Mouse (Mus musculus) cerebellum, adult 2 months (tissue): Measurements from ENCODE around the gene Notch2. TPM values are rescaled to one million over a fixed set of nuclear protein-coding genes. Genes with fewer than 3 reads are reported as not detected.
A peak's percentile ranks its signal among the peaks of the same experiment; 100 is the strongest.

ENCODE experiments used
- DNase-seq, 2 experiments: peaks; one replicate each; pipeline ENCODE4 v3.0.0; 2021
- H3K27ac ChIP-seq: fragments of 200-500 bp; 2 replicates; pipeline ENCODE4 v1.5.1; 2012; ENCODE audit warnings: low read length, control low read depth, inconsistent platforms; ENCODE audit not compliant: insufficient read depth
- H3K27me3 ChIP-seq: fragments of 200-500 bp; 2 replicates; pipeline ENCODE4 v1.6.1; 2012; ENCODE audit warnings: inconsistent platforms, mild to moderate bottlenecking, low read length, moderate library complexity; ENCODE audit not compliant: control insufficient read depth, insufficient read depth
- H3K4me1 ChIP-seq: fragments of 200-500 bp; 2 replicates; pipeline ENCODE4 v1.6.1; 2011; ENCODE audit warnings: low read length; ENCODE audit not compliant: control insufficient read depth, insufficient read depth
- H3K4me3 ChIP-seq: fragments of 200-500 bp; replicated peaks from 2 replicates; pipeline ENCODE3; 2011; ENCODE audit warnings: mild to moderate bottlenecking, low read depth, low read length, control low read depth; ENCODE audit not compliant: insufficient read depth
- CTCF ChIP-seq: fragments of 200-500 bp; IDR thresholded peaks from 2 replicates; pipeline ENCODE4 v1.5.1; 2011; ENCODE audit warnings: low read depth, mild to moderate bottlenecking, control low read depth, low read length, moderate library complexity, borderline replicate concordance; ENCODE audit not compliant: insufficient read depth
- POLR2A ChIP-seq: fragments of 200-500 bp; IDR thresholded peaks from 2 replicates; pipeline ENCODE4 v1.6.1; 2011; ENCODE audit warnings: low read length, control low read depth, borderline replicate concordance; ENCODE audit not compliant: insufficient read depth
- whole genome bisulfite sequencing: fragments of 180-500 bp; shearing (Covaris S2); methylation state at CpG from one replicate; pipeline ENCODE4 v1.1.7; 2018; 5-methylcytosine and 5-hydroxymethylcytosine counted together
- polyA plus RNA-seq: library from polyadenylated mRNA; depleted of rRNA; stranded (reverse); fragments of >200 nt; gene quantifications from 2 replicates; pipeline ENCODE4 v1.2.3, GENCODE M21; 2012

The Notch2 gene
- polyA plus RNA-seq, 1 experiment, result 5.1 TPM

GRCm38 (mm10) chr3:98055808-98056728 lies 42.7 kb downstream of the Notch2 start:
- no peak overlapping the region for H3K4me3 ChIP-seq
- TF ChIP-seq POLR2A (no peak), CTCF (no peak)
- no peak for DNase-seq
- H3K27ac ChIP-seq, result no peak overlapping the region
- 90% methylated on average over 20 of the region's 20 CpGs for WGBS
- H3K4me1 ChIP-seq, result no peaks in the 10 kb centered on the region; the same call in 1 of the 2 replicates
- no peaks in the 10 kb centered on the region for H3K27me3 ChIP-seq

- Histone ChIP-seq H3K4me1 (no peaks in the 10 kb centered on the region; the same call in 1 of the 2 replicates), H3K27ac (no peak overlapping the region), H3K27me3 (no peaks in the 10 kb centered on the region), H3K4me3 (no peak overlapping the region)
- 92% methylated on average over 6 of the region's 6 CpGs for WGBS
- TF ChIP-seq CTCF, result no peak
- TF ChIP-seq POLR2A, result no peak
- no peak for DNase-seq
Observed at GRCm38 (mm10) chr3:98056956-98057365, 43.6 kb downstream of the Notch2 start.

GRCm38 (mm10) chr3:98059076-98059475 lies 45.7 kb downstream of the Notch2 start:
- TF ChIP-seq CTCF, result no peak
- TF ChIP-seq POLR2A, result no peak
- Histone ChIP-seq H3K27ac (no peak overlapping the region), H3K4me3 (no peak overlapping the region), H3K4me1 (peaks cover 3% of the 10 kb centered on the region; the same call in 1 of the 2 replicates), H3K27me3 (no peaks in the 10 kb centered on the region)
- 93% methylated on average over 4 of the region's 4 CpGs for WGBS
- DNase-seq, result no peak

DNA sequence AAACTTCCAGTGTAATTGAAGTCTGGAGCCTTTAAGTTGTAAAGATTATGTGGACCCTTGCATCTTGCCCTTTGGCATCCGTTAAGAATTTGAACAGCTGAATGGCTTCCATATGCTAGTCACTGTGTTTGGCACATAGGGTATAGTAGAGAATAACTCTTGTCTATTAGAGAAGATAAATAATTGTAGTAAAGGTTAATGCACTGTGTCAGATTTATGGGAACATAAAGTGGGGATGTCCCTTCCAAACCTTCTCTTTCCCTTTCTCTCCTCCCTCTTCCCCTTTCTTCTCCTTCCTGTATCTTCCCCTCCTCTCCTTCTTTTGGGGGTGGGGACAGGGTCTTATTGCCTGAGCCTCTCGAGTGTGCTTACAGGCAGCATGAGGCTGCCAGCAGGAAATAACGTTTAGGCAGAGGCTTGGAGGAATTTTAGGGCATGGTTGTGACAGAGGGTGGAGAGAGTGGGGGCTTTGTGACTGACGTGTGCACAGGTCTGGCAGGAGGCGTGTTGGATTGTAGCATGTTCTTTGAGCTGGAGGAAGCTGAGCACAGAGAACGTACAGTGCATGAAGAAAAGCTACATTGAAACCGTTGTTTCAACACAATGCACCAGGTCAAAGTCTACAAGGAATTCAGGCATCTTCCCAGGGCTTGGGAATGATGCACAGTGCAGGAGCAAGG lies 47.8 kb downstream of the Notch2 start:
- Histone ChIP-seq H3K27ac (no peak overlapping the region), H3K4me1 (peaks cover 5% of the 10 kb centered on the region; the same call in 1 of the 2 replicates), H3K27me3 (no peaks in the 10 kb centered on the region), H3K4me3 (no peak overlapping the region)
- 50% methylated on average over 7 of the region's 7 CpGs for WGBS
- TF ChIP-seq CTCF (no peak), POLR2A (no peak)
- no peak for DNase-seq

- H3K4me3 ChIP-seq, result no peak overlapping the region
- DNase-seq, result no peak
- 73% methylated on average over 13 of the region's 13 CpGs for WGBS
- H3K4me1 ChIP-seq, result peaks cover 5% of the 10 kb centered on the region; the same call in 1 of the 2 replicates
- no peak for TF ChIP-seq CTCF
- no peak for TF ChIP-seq POLR2A
- no peaks in the 10 kb centered on the region for H3K27me3 ChIP-seq
- no peak overlapping the region for H3K27ac ChIP-seq
Observed at GRCm38 (mm10) chr3:98061661-98062330, 48.5 kb downstream of the Notch2 start.

DNA sequence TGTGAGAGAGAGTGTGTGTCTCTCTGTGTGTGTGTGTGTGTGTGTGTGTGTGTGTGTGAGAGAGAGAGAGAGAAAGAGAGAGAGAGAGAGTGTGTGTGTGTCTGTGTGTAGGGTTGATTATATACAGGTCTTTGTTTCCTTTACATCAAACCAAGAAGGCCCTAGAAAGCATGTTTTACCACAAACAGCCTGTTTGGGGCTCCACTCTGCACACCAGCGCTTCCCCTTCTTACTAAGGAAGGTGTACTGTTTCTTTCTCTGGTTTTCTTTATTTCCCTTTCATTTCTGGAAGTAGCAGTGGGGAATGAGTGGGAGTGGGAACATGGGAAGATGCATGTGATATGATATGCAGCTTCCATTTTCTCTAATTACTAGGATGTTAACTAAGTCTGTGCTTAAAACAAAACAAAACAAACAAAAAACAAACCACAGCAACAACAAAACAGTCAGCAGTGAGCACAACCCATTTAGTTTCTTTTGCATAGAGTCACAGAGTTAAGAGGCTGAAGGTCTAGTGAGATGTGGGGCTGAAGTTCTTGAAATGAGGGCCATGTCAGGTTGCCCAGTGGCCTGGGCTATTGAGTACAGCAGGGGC lies 49.4 kb downstream of the Notch2 start:
- Histone ChIP-seq H3K27me3 (no peaks in the 10 kb centered on the region), H3K4me1 (peaks cover 5% of the 10 kb centered on the region; the same call in 1 of the 2 replicates), H3K27ac (no peak overlapping the region), H3K4me3 (no peak overlapping the region)
- DNase-seq, result no peak
- TF ChIP-seq CTCF, result no peak
- 100% methylated on average over 1 of the region's 1 CpGs for WGBS

DNA sequence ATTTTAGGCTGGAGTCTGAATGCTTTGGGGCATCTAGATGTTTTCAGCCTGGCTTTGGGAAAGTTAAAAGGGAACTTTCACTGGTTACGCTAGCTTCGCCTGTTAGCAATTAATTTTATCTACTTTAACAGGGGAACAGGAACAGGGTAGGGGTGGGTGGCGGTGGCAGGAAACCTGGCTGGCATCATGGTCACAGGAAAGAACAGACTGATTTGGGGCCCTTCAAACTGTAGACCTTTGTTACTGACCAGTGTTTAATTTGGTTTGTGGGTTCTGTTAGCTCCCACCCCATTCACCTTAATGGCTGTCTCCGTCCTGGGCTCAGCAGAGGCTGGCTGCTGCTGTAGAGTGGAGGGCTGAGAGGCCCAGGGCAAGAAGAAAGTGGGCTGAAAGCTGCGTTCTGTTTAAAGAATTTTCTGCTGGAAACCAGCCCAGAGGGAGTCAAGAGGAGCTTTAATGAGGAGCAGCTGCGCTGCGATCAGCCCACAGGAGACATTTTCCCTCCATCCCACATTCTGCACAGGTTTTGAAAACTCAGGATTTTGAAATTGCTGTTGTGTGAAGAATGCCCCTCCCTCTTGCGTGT lies 50.0 kb downstream of the Notch2 start:
- no peak overlapping the region for H3K27ac ChIP-seq
- no peak overlapping the region for H3K4me3 ChIP-seq
- WGBS, result 55% methylated on average over 8 of the region's 8 CpGs
- H3K27me3 ChIP-seq, result no peaks in the 10 kb centered on the region
- DNase-seq, result peak in 1 of 2 experiments; percentile 20
- H3K4me1 ChIP-seq, result peaks cover 5% of the 10 kb centered on the region; the same call in 1 of the 2 replicates
- no peak for TF ChIP-seq POLR2A
- TF ChIP-seq CTCF, result no peak
